Mouse (Mus musculus) forebrain, embryonic 13.5 days (tissue): ENCODE data around the gene Galnt13. TPM values are rescaled to one million over a fixed set of nuclear protein-coding genes. Genes with fewer than 3 reads are reported as not detected.
"Not testable (repeated sequence)": the region's sequence is repeated elsewhere in the genome, so short reads cannot be mapped to it uniquely, and the experiment has no call there.

Experiments used
- ATAC-seq: fragments of 200-750 bp; cut with Nextera tagmentation; 2 replicates; pipeline ENCODE4 v1.8.0; 2017
- H3K27ac ChIP-seq: fragments of 300-500 bp; sonication (generic); 2 replicates; pipeline ENCODE4 v1.5.1; 2015; ENCODE audit warnings: inconsistent platforms, mild to moderate bottlenecking, moderate library complexity
- H3K27me3 ChIP-seq: fragments of 300-500 bp; sonication (generic); 2 replicates; pipeline ENCODE4 v1.6.1; 2015; ENCODE audit warnings: mild to moderate bottlenecking, inconsistent platforms
- H3K36me3 ChIP-seq: fragments of 300-500 bp; sonication (generic); 2 replicates; pipeline ENCODE4 v1.6.1; 2015; ENCODE audit warnings: mild to moderate bottlenecking, inconsistent platforms; ENCODE audit not compliant: poor library complexity, severe bottlenecking
- H3K4me1 ChIP-seq: fragments of 300-500 bp; sonication (generic); 2 replicates; pipeline ENCODE4 v1.6.1; 2015; ENCODE audit warnings: inconsistent platforms
- H3K4me2 ChIP-seq: fragments of 300-500 bp; sonication (generic); 2 replicates; pipeline ENCODE4 v1.6.1; 2015; ENCODE audit warnings: inconsistent platforms, mild to moderate bottlenecking, moderate library complexity
- H3K4me3 ChIP-seq: fragments of 300-500 bp; sonication (generic); 2 replicates; pipeline ENCODE4 v1.5.1; 2015; ENCODE audit warnings: mild to moderate bottlenecking, inconsistent platforms
- H3K9ac ChIP-seq: fragments of 300-500 bp; sonication (generic); 2 replicates; pipeline ENCODE4 v1.6.1; 2015; ENCODE audit warnings: mild to moderate bottlenecking, inconsistent platforms
- H3K9me3 ChIP-seq: fragments of 300-500 bp; sonication (generic); replicated peaks from 2 replicates; pipeline ENCODE4 v1.6.1; 2016; ENCODE audit warnings: inconsistent platforms
- WGBS: fragments of 180-500 bp; shearing (Covaris S2); methylation state at CpG from one replicate; pipeline ENCODE4 v1.1.7; 2015; 5-methylcytosine and 5-hydroxymethylcytosine counted together
- polyA plus RNA-seq: library from polyadenylated mRNA; unstranded; fragments of >200 nt; fragmentation: Nextera tagmentation; extraction: Ambion mirVana; gene quantifications from 2 replicates; pipeline ENCODE4 v1.2.1, GENCODE M21; 2015

Gene Galnt13
- polyA plus RNA-seq, 1 experiment from 2014 or later = 2.8 TPM

GRCm38 (mm10) chr2:54567186-54567585 lies 131.1 kb downstream of the Galnt13 start:
- Histone ChIP-seq H3K4me2 (no peak overlapping the region), H3K9me3 (no peaks in the 10 kb centered on the region), H3K4me1 (no peaks in the 10 kb centered on the region), H3K9ac (no peak overlapping the region), H3K36me3 (no peaks in the 10 kb centered on the region), H3K27me3 (no peaks in the 10 kb centered on the region), H3K4me3 (no peak overlapping the region), H3K27ac (no peak overlapping the region)
- 76% methylated on average over 2 of the region's 2 CpGs for WGBS
- ATAC-seq = no peak

- no peaks in the 10 kb centered on the region for H3K4me1 ChIP-seq
- H3K9ac ChIP-seq = no peak overlapping the region
- H3K4me3 ChIP-seq = no peak overlapping the region
- no peak overlapping the region for H3K4me2 ChIP-seq
- no peaks in the 10 kb centered on the region for H3K27me3 ChIP-seq
- H3K9me3 ChIP-seq = no peaks in the 10 kb centered on the region
- H3K27ac ChIP-seq = no peak overlapping the region
- no peak for ATAC-seq
- H3K36me3 ChIP-seq = no peaks in the 10 kb centered on the region
- WGBS = 83% methylated on average over 9 of the region's 9 CpGs
Measured at GRCm38 (mm10) chr2:54567632-54568031, 131.5 kb downstream of the Galnt13 start.

- H3K36me3 ChIP-seq, H3K4me2 ChIP-seq, H3K4me3 ChIP-seq, H3K4me1 ChIP-seq, H3K27ac ChIP-seq, H3K9me3 ChIP-seq, H3K9ac ChIP-seq, H3K27me3 ChIP-seq: not testable (repeated sequence)
- ATAC-seq = peak; percentile 85
- no CpG with 5 or more reads among the region's 5 CpGs for whole genome bisulfite sequencing
Measured at GRCm38 (mm10) chr2:54713817-54714216, 277.7 kb downstream of the Galnt13 start.

- no peaks in the 10 kb centered on the region for H3K4me1 ChIP-seq
- no peaks in the 10 kb centered on the region for H3K27me3 ChIP-seq
- 83% methylated on average over 2 of the region's 2 CpGs for WGBS
- no peak overlapping the region for H3K4me2 ChIP-seq
- H3K4me3 ChIP-seq = no peak overlapping the region
- no peaks in the 10 kb centered on the region for H3K9me3 ChIP-seq
- no peak overlapping the region for H3K9ac ChIP-seq
- no peaks in the 10 kb centered on the region for H3K36me3 ChIP-seq
- no peak overlapping the region for H3K27ac ChIP-seq
- no peak for ATAC-seq
Measured at GRCm38 (mm10) chr2:54751232-54751631, 315.1 kb downstream of the Galnt13 start.

- peak; percentile 33; the same call in 1 of the 2 replicates for ATAC-seq
- Histone ChIP-seq H3K9ac (no peak overlapping the region), H3K4me3 (no peak overlapping the region), H3K9me3 (no peaks in the 10 kb centered on the region), H3K27me3 (no peaks in the 10 kb centered on the region), H3K36me3 (no peaks in the 10 kb centered on the region), H3K4me1 (no peaks in the 10 kb centered on the region), H3K4me2 (no peak overlapping the region), H3K27ac (no peak overlapping the region)
- WGBS = 34% methylated on average over 4 of the region's 4 CpGs
Measured at GRCm38 (mm10) chr2:54759781-54760180, 323.7 kb downstream of the Galnt13 start.

GRCm38 (mm10) chr2:54778790-54779273 lies 342.7 kb downstream of the Galnt13 start:
- 83% methylated on average over 2 of the region's 2 CpGs for WGBS
- Histone ChIP-seq H3K9me3 (no peaks in the 10 kb centered on the region), H3K4me1 (no peaks in the 10 kb centered on the region), H3K4me2 (no peak overlapping the region), H3K27me3 (no peaks in the 10 kb centered on the region), H3K4me3 (no peak overlapping the region), H3K9ac (no peak overlapping the region), H3K36me3 (no peaks in the 10 kb centered on the region), H3K27ac (no peak overlapping the region)
- no peak for ATAC-seq

- H3K36me3 ChIP-seq = no peaks in the 10 kb centered on the region
- no peaks in the 10 kb centered on the region for H3K27me3 ChIP-seq
- H3K4me3 ChIP-seq = no peak overlapping the region
- H3K4me1 ChIP-seq = peaks cover 3% of the 10 kb centered on the region; the same call in 1 of the 2 replicates
- ATAC-seq = peak; percentile 84; the same call in 1 of the 2 replicates
- no peak overlapping the region for H3K4me2 ChIP-seq
- 43% methylated on average over 2 of the region's 2 CpGs for WGBS
- H3K9me3 ChIP-seq = no peaks in the 10 kb centered on the region
- H3K27ac ChIP-seq = no peak overlapping the region
- H3K9ac ChIP-seq = no peak overlapping the region
Measured at GRCm38 (mm10) chr2:54813670-54814256, 377.6 kb downstream of the Galnt13 start.

- Histone ChIP-seq H3K4me3 (no peak overlapping the region), H3K27me3 (no peaks in the 10 kb centered on the region), H3K4me2 (no peak overlapping the region), H3K9me3 (no peaks in the 10 kb centered on the region), H3K27ac (no peak overlapping the region), H3K36me3 (no peaks in the 10 kb centered on the region), H3K9ac (no peak overlapping the region), H3K4me1 (no peaks in the 10 kb centered on the region)
- WGBS = 38% methylated on average over 1 of the region's 1 CpGs
- no peak for ATAC-seq
Measured at GRCm38 (mm10) chr2:54841245-54841644, 405.1 kb downstream of the Galnt13 start.

GRCm38 (mm10) chr2:54906282-54907060 lies 470.4 kb downstream of the Galnt13 start:
- Histone ChIP-seq H3K9ac (no peak overlapping the region), H3K36me3 (no peaks in the 10 kb centered on the region), H3K4me1 (no peaks in the 10 kb centered on the region), H3K4me2 (no peak overlapping the region), H3K9me3 (no peaks in the 10 kb centered on the region), H3K27me3 (no peaks in the 10 kb centered on the region), H3K27ac (no peak overlapping the region), H3K4me3 (no peak overlapping the region)
- 79% methylated on average over 7 of the region's 7 CpGs for WGBS
- 0 out of 2 replicates have a peak, but pooled peaks have one; percentile 33 for ATAC-seq

- H3K27ac ChIP-seq = no peak overlapping the region
- no peak overlapping the region for H3K9ac ChIP-seq
- no peaks in the 10 kb centered on the region for H3K36me3 ChIP-seq
- no peaks in the 10 kb centered on the region for H3K9me3 ChIP-seq
- H3K27me3 ChIP-seq = no peaks in the 10 kb centered on the region
- 93% methylated on average over 1 of the region's 1 CpGs for WGBS
- no peak for ATAC-seq
- no peaks in the 10 kb centered on the region for H3K4me1 ChIP-seq
- no peak overlapping the region for H3K4me2 ChIP-seq
- no peak overlapping the region for H3K4me3 ChIP-seq
Measured at GRCm38 (mm10) chr2:54915088-54915670, 479.1 kb downstream of the Galnt13 start.

GRCm38 (mm10) chr2:54936369-54936768 lies 500.3 kb downstream of the Galnt13 start:
- Histone ChIP-seq H3K9me3 (no peaks in the 10 kb centered on the region), H3K9ac (no peak overlapping the region), H3K27ac (no peak overlapping the region), H3K36me3 (no peaks in the 10 kb centered on the region), H3K4me2 (no peak overlapping the region), H3K4me3 (no peak overlapping the region), H3K4me1 (no peaks in the 10 kb centered on the region), H3K27me3 (no peaks in the 10 kb centered on the region)
- ATAC-seq = no peak
- WGBS = 89% methylated on average over 3 of the region's 3 CpGs

GRCm38 (mm10) chr2:54937306-54937705 lies 501.2 kb downstream of the Galnt13 start:
- ATAC-seq = no peak

More at GRCm38 (mm10) chr2:54937306-54937705, 501.2 kb downstream of the Galnt13 start:
- no peak overlapping the region for H3K9ac ChIP-seq
- no peak overlapping the region for H3K4me3 ChIP-seq
- H3K4me2 ChIP-seq = no peak overlapping the region
- H3K9me3 ChIP-seq = no peaks in the 10 kb centered on the region
- H3K27ac ChIP-seq = no peak overlapping the region
- no peaks in the 10 kb centered on the region for H3K27me3 ChIP-seq
- no peaks in the 10 kb centered on the region for H3K36me3 ChIP-seq
- H3K4me1 ChIP-seq = no peaks in the 10 kb centered on the region
